Mouse (Mus musculus) myocyte (in vitro differentiated cells): ENCODE results near the gene Hist1h3d.

Experiments
- E2F4 ChIP-seq: IDR thresholded peaks from one replicate; pipeline ENCODE4 v1.6.1; 2011; ENCODE audit warnings: mild to moderate bottlenecking, control low read depth, moderate library complexity; ENCODE audit not compliant: insufficient read depth
- MYOD1 ChIP-seq, 3 experiments: IDR thresholded peaks; one replicate each; pipeline ENCODE4 v1.6.1; 2011; ENCODE audit warnings: control low read depth in 2 of 3, low read depth in 2 of 3, mild to moderate bottlenecking in 2 of 3, moderate library complexity in 1 of 3; ENCODE audit not compliant: insufficient read length in 2 of 3, control insufficient read depth in 1 of 3
- POLR2A ChIP-seq: IDR thresholded peaks from one replicate; pipeline ENCODE4 v1.6.1; 2011; ENCODE audit warnings: low read depth, mild to moderate bottlenecking, control low read depth, moderate library complexity; ENCODE audit not compliant: insufficient read length
- TCF12 ChIP-seq: IDR thresholded peaks from one replicate; pipeline ENCODE4 v1.6.1; 2011; ENCODE audit warnings: mild to moderate bottlenecking, control low read depth; ENCODE audit not compliant: poor library complexity, insufficient read depth, severe bottlenecking
- USF1 ChIP-seq: IDR thresholded peaks from one replicate; pipeline ENCODE4 v1.6.1; 2011; ENCODE audit warnings: low read depth, mild to moderate bottlenecking, control low read depth, moderate library complexity

- TF ChIP-seq TCF12 (no peak), POLR2A (no peak), MYOD1 (IDR thresholded peaks at IDR 0.05; ENCODE audit: control insufficient read depth in 1 of 3, insufficient read length in 2 of 3, low read depth in 2 of 3) (no peak), USF1 (no peak), E2F4 (no peak)
These were observed 34.3 kb downstream of the Hist1h3d start for GRCm38 (mm10) chr13:23609844-23610243.
